In the genomic region with DNA sequence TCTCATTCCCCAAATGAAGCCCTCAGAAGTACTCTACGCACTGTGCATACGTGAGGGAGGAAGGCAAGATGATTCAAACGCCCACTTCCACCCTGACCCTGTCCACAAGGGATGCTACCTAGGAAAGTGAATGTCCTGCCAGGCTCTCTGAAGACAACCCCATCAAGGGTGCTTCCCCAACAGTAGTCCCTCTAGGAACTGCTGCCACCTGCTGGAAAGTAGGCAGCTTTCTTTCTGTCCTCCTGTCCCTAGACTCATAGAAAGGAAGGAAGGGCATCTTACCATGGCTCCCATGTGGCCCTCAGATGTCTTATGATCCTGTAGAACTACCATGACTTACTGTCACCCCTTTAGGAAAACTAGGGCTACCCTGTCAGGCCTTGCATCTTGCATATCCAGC, we compare ENCODE assay signal across 12 mouse cellular contexts. TPM values are rescaled to one million over a fixed set of nuclear protein-coding genes. Genes with fewer than 3 reads are reported as not detected.
DNase-seq lines count a peak whose midpoint lies in the region; ATAC-seq and TF ChIP-seq lines count a peak whose summit lies in the region.
"Had no signal": no experiment of that assay in that cellular context is flagged by ENCODE, and none has a peak within 500 bp of the region (broad histone marks: within the 10 kb centered on the region; RNA-seq: fewer than 3 reads in every experiment).

No protein-coding gene starts in this region.

- no peaks in the 10 kb centered on the region for H3K27me3 ChIP-seq in heart, embryonic 11.5 days (ENCODE audit: control insufficient read depth, insufficient read depth, low read length)
- no peaks in the 10 kb centered on the region for H3K27me3 ChIP-seq in liver, postnatal 0 days (ENCODE audit: insufficient read depth, low read length)
- no peaks in the 10 kb centered on the region for H3K27me3 ChIP-seq in liver, embryonic 11.5 days (replicated peaks; ENCODE audit: control insufficient read depth, insufficient read depth, low read length)
- H3K27me3 ChIP-seq: embryonic facial prominence, embryonic 15.5 days; neural tube, embryonic 12.5 days had no signal

- WGBS in heart, embryonic 11.5 days (ENCODE audit: insufficient replicate concordance): 85% methylated on average over 3 of the region's 3 CpGs
- WGBS in liver, postnatal 0 days (ENCODE audit: insufficient replicate concordance): 77% methylated on average over 3 of the region's 3 CpGs
- WGBS in liver, embryonic 11.5 days: 82% methylated on average over 3 of the region's 3 CpGs

- ATAC-seq in heart, embryonic 11.5 days (replicated peaks; ENCODE audit: insufficient number of reproducible peaks, low FRiP score, low TSS enrichment): no peak
- no peak for ATAC-seq in liver, postnatal 0 days
- ATAC-seq in liver, embryonic 11.5 days (replicated peaks; ENCODE audit: low FRiP score): no peak

- H3K4me2 ChIP-seq in heart, embryonic 11.5 days: no peak overlapping the region
- no peak overlapping the region for H3K4me2 ChIP-seq in liver, postnatal 0 days (ENCODE audit: low read depth, low read length)
- no peak overlapping the region for H3K4me2 ChIP-seq in liver, embryonic 11.5 days
- H3K4me2 ChIP-seq: embryonic facial prominence, embryonic 15.5 days; neural tube, embryonic 12.5 days had no signal

- no peak for TF ChIP-seq EP300 in liver, postnatal 0 days (IDR thresholded peaks at IDR 0.05; ENCODE audit: low read depth)

- DNase-seq in heart, adult 18-20 months: peak; percentile 42 to 63
- no peak for DNase-seq in liver, postnatal 0 days
- DNase-seq in liver, embryonic 11.5 days (ENCODE audit: low spot score): no peak
- DNase-seq in adrenal gland, postnatal 14 days: peak; percentile 58
- DNase-seq in lung, postnatal 10 days: peak; percentile 43
- DNase-seq in embryo, embryonic 9.5 days (ENCODE audit: extremely low spot score): no peak
- DNase-seq: thymus, postnatal 25 days had no signal

- H3K9ac ChIP-seq in heart, embryonic 11.5 days (ENCODE audit: low read depth, low read length): no peak overlapping the region
- no peak overlapping the region for H3K9ac ChIP-seq in liver, postnatal 0 days (replicated peaks)
- H3K9ac ChIP-seq in liver, embryonic 11.5 days (ENCODE audit: low read depth, low read length): no peak overlapping the region
- H3K9ac ChIP-seq: embryonic facial prominence, embryonic 15.5 days; neural tube, embryonic 12.5 days had no signal

- H3K4me3 ChIP-seq in heart, embryonic 11.5 days (ENCODE audit: low read depth, low read length): no peak overlapping the region
- H3K4me3 ChIP-seq in liver, postnatal 0 days (ENCODE audit: low read depth, low read length): no peak overlapping the region
- H3K4me3 ChIP-seq in liver, embryonic 11.5 days (ENCODE audit: low read depth, low read length): no peak overlapping the region
- H3K4me3 ChIP-seq: embryonic facial prominence, embryonic 15.5 days; limb, embryonic 10.5 days; neural tube, embryonic 12.5 days had no signal

- no peak overlapping the region for H3K27ac ChIP-seq in heart, embryonic 11.5 days (ENCODE audit: low read depth, low read length)
- H3K27ac ChIP-seq in liver, postnatal 0 days (ENCODE audit: low read depth): no peak overlapping the region
- no peak overlapping the region for H3K27ac ChIP-seq in liver, embryonic 11.5 days (ENCODE audit: low read depth, low read length)
- H3K27ac ChIP-seq: embryonic facial prominence, embryonic 15.5 days; limb, embryonic 10.5 days; macrophage; neural tube, embryonic 12.5 days had no signal

- TF ChIP-seq CTCF in liver, postnatal 0 days (IDR thresholded peaks at IDR 0.05; ENCODE audit: low read depth): peak; percentile 42

- H3K4me1 ChIP-seq in heart, embryonic 11.5 days (ENCODE audit: control insufficient read depth, insufficient read depth, low read length): no peaks in the 10 kb centered on the region
- no peaks in the 10 kb centered on the region for H3K4me1 ChIP-seq in liver, postnatal 0 days (ENCODE audit: insufficient read depth)
- H3K4me1 ChIP-seq in liver, embryonic 11.5 days (replicated peaks; ENCODE audit: control insufficient read depth, insufficient read depth, low read length): no peaks in the 10 kb centered on the region
- H3K4me1 ChIP-seq: embryonic facial prominence, embryonic 15.5 days; limb, embryonic 10.5 days had no signal

- no peaks in the 10 kb centered on the region for H3K9me3 ChIP-seq in heart, embryonic 11.5 days (replicated peaks; ENCODE audit: control insufficient read depth, low read length)
- H3K9me3 ChIP-seq in liver, postnatal 0 days (ENCODE audit: low read length): no peaks in the 10 kb centered on the region
- H3K9me3 ChIP-seq in liver, embryonic 11.5 days (ENCODE audit: control insufficient read depth, low read length): no peaks in the 10 kb centered on the region
- H3K9me3 ChIP-seq: embryonic facial prominence, embryonic 15.5 days; limb, embryonic 10.5 days; neural tube, embryonic 12.5 days had no signal

- H3K36me3 ChIP-seq in heart, embryonic 11.5 days (ENCODE audit: control insufficient read depth, insufficient read depth, low read length): no peaks in the 10 kb centered on the region
- no peaks in the 10 kb centered on the region for H3K36me3 ChIP-seq in liver, postnatal 0 days (replicated peaks; ENCODE audit: insufficient read depth, low read length)
- H3K36me3 ChIP-seq in liver, embryonic 11.5 days (ENCODE audit: control insufficient read depth, insufficient read depth, low read length): no peaks in the 10 kb centered on the region
- H3K36me3 ChIP-seq: embryonic facial prominence, embryonic 15.5 days; limb, embryonic 10.5 days; neural tube, embryonic 12.5 days had no signal

RNA-seq across cellular contexts. Expression of gene Kcna5, which starts 22.1 kb away (rescaled TPM):
- 10 to 100 TPM; 18.3 to 22.4 TPM for total RNA-seq in heart, adult 18-20 months (2021)
- polyA plus RNA-seq in heart, embryonic 11.5 days (2014; fragmentation: Nextera tagmentation; extraction: Ambion mirVana): 8.9 and 13.7 TPM in 2 replicates
- 0.05 and 0.09 TPM in 2 replicates for polyA plus RNA-seq in liver, postnatal 0 days (2015; fragmentation: Nextera tagmentation; extraction: Ambion mirVana)
- polyA plus RNA-seq in liver, embryonic 11.5 days (2014; fragmentation: Nextera tagmentation; extraction: Ambion mirVana): 1.5 and 1.9 TPM in 2 replicates
- 7.0 and 9.7 TPM in 2 replicates for total RNA-seq in adrenal gland, postnatal 14 days (2021)
- polyA plus RNA-seq: macrophage had no signal

Comparison
In these comparisons a context has a peak if more than half of its experiments do, and no peak if none do; other contexts are left out.
1. DNase-seq: peak in heart, adult 18-20 months (2 of 2), adrenal gland, postnatal 14 days (single experiment) and lung, postnatal 10 days (single experiment); none in liver, postnatal 0 days (single experiment), liver, embryonic 11.5 days (single experiment) and embryo, embryonic 9.5 days (single experiment).